Mouse (Mus musculus) kidney, postnatal 10 days (tissue): Measurements from ENCODE around the gene Musk.

Experiments used
- DNase-seq: peaks from one replicate; pipeline ENCODE4 v3.0.0; 2021; ENCODE audit warnings: mixed read lengths

Musk gene

GRCm38 (mm10) chr4:58419225-58419624, 133.5 kb downstream of the Musk start:
- DNase-seq: peak; percentile 15

- DNase-seq: no peak
These were observed 137.6 kb downstream of the Musk start for GRCm38 (mm10) chr4:58423276-58423930.
